ENCODE assay signal across 19 mouse cellular contexts in the genomic region with DNA sequence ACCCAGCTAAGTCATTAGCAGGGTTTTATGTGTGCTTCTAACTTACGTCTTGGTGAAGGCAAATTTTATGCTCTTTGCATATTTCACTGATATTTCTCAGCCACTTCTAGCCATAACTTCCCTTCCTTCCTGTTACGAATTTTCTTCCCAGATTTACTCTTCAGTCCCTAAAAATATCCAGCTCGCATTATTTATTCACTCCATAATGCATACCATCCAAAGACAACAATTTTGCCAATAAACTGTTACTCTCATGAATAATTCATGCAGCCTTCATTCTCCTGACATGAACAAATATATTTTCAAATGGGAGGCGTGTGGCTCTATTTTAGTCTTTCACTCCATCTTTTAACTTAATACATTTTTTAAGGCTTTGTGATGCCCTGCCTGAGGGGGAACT.
"Had no signal": no experiment of that assay in that cellular context is flagged by ENCODE, and none has a peak within 500 bp of the region (broad histone marks: within the 10 kb centered on the region; RNA-seq: fewer than 3 reads in every experiment).

No protein-coding gene starts in this region.

- H3K9ac ChIP-seq: kidney, embryonic 15.5 days; liver, embryonic 13.5 days; neural tube, embryonic 13.5 days; stomach, embryonic 15.5 days had no signal

- H3K4me1 ChIP-seq: kidney, embryonic 15.5 days; liver, embryonic 13.5 days; stomach, embryonic 15.5 days had no signal

- DNase-seq: kidney, adult 8-10 months; kidney, postnatal 14 days; layer of hippocampus, postnatal 36 days; liver, embryonic 13.5 days; lung, adult 2 months; lung, postnatal 14 days; lung, postnatal 4 days; retina, postnatal 1 day; right cerebral cortex, postnatal 25 days; spleen, adult 18-20 months; thymus, postnatal 25 days had no signal

- H3K27me3 ChIP-seq: kidney, embryonic 15.5 days; liver, embryonic 13.5 days; neural tube, embryonic 13.5 days; stomach, embryonic 15.5 days had no signal

- H3K4me3 ChIP-seq: kidney, embryonic 15.5 days; layer of hippocampus, adult 2 months; left cerebral cortex, adult 2 months; liver, embryonic 13.5 days; myocyte; neural tube, embryonic 13.5 days; stomach, embryonic 15.5 days had no signal

- ATAC-seq: midbrain, embryonic 16.5 days had no signal

- H3K36me3 ChIP-seq: kidney, embryonic 15.5 days; liver, embryonic 13.5 days; neural tube, embryonic 13.5 days; stomach, embryonic 15.5 days had no signal

- H3K4me2 ChIP-seq: kidney, embryonic 15.5 days; liver, embryonic 13.5 days; midbrain, embryonic 11.5 days; neural tube, embryonic 13.5 days; stomach, embryonic 15.5 days had no signal

- H3K9me3 ChIP-seq: kidney, embryonic 15.5 days; liver, embryonic 13.5 days; neural tube, embryonic 13.5 days; stomach, embryonic 15.5 days had no signal

- H3K27ac ChIP-seq: kidney, embryonic 15.5 days; layer of hippocampus, adult 2 months; left cerebral cortex, adult 2 months; liver, embryonic 13.5 days; neural tube, embryonic 13.5 days; stomach, embryonic 15.5 days had no signal
